Mouse (Mus musculus) cerebellum, adult 11 months (tissue): ENCODE results near the gene Gm5662.
"Not testable (repeated sequence)": the region's sequence is repeated elsewhere in the genome, so short reads cannot be mapped to it uniquely, and the experiment has no call there.

Experiments used
- DNase-seq: peaks from one replicate; pipeline ENCODE4 v3.0.0; 2022

Gm5662 gene

GRCm38 (mm10) chr12:88274400-88274799, at the start of gene Gm5662:
Gm5662 (minus strand) TSS chr12:88274500.
- DNase-seq: not testable (repeated sequence)

GRCm38 (mm10) chr12:88323926-88324325, 49.6 kb upstream of the Gm5662 start, which contains the start of gene Gm5039:
Gm5039 (minus strand) TSS chr12:88324026.
- not testable (repeated sequence) for DNase-seq

GRCm38 (mm10) chr12:88314556-88314955, 40.3 kb upstream of the Gm5662 start:
- no peak for DNase-seq

GRCm38 (mm10) chr12:88297171-88297570, 22.9 kb upstream of the Gm5662 start:
- DNase-seq: not testable (repeated sequence)

- not testable (repeated sequence) for DNase-seq
Measured at GRCm38 (mm10) chr12:88293082-88293481, 18.8 kb upstream of the Gm5662 start.

GRCm38 (mm10) chr12:88285224-88285623, 10.9 kb upstream of the Gm5662 start:
- not testable (repeated sequence) for DNase-seq

- no peak for DNase-seq
Measured at GRCm38 (mm10) chr12:88257241-88257640, 17.1 kb downstream of the Gm5662 start.

GRCm38 (mm10) chr12:88255917-88256316, 18.4 kb downstream of the Gm5662 start:
- not testable (repeated sequence) for DNase-seq

- DNase-seq: not testable (repeated sequence)
Measured at GRCm38 (mm10) chr12:88250000-88250399, 24.3 kb downstream of the Gm5662 start, which contains the start of gene Gm8332. Gm8332 (minus strand) TSS chr12:88250100.

GRCm38 (mm10) chr12:88245786-88246185, 28.5 kb downstream of the Gm5662 start:
- not testable (repeated sequence) for DNase-seq

- DNase-seq: not testable (repeated sequence)
Measured at GRCm38 (mm10) chr12:88242940-88243339, 31.4 kb downstream of the Gm5662 start.
